Mouse (Mus musculus) E14TG2a.4 (cell line): ENCODE data around the gene Znrf1.

Source experiments
- CTCF ChIP-seq: conservative IDR thresholded peaks from 2 replicates; pipeline ENCODE4 v1.5.1; 2014; ENCODE audit warnings: low read length
- NANOG ChIP-seq: IDR thresholded peaks from 2 replicates; pipeline ENCODE4 v1.6.1; 2014; ENCODE audit warnings: borderline replicate concordance, low read length, mixed read lengths
- POU5F1 ChIP-seq: IDR thresholded peaks from 2 replicates; pipeline ENCODE4 v1.6.1; 2014; ENCODE audit warnings: low read length, borderline replicate concordance

DNA sequence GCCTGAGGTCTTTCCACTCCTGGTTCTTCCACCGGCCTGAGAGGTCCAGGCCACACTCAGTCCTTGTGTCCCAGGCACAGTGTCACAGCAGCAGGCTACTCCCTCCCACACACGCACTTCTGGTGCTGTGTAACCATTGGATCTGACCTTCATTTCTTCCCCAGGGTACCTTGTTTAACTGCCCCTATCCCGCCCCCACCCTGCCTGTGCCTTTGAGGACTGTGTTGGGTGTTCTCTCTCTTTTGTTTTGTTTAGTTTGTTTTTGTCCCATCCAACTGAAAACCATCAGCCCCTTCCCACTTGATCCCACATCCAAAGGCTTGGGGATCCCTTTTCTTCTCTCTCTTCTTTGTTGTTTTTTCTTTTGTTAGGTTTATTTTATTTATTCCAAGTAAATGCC lies 86.2 kb downstream of the Znrf1 start:
- TF ChIP-seq CTCF, result no peak
- peak; percentile 75; the same call in 1 of the 2 replicates for TF ChIP-seq NANOG
- no peak for TF ChIP-seq POU5F1
